ENCODE assay signal across 7 mouse cellular contexts in the genomic region with DNA sequence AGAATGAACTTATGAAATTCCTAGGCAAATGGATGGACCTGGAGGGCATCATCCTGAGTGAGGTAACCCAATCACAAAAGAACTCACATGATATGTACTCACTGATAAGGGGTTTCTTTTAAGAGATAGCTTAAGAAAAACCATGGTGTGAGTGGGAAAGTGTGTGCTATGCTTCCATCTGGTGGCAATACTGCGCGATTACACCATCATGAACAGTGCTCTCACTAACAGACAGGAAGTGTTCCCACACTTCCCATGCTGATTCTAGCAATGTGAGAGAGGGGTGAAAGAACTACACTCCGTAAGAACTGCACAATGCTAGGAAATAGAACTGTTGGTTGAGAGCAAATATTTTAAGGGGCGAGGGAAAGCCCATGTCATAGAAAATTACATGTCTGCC. TPM values are rescaled to one million over a fixed set of nuclear protein-coding genes. Genes with fewer than 3 reads are reported as not detected.
DNase-seq lines count a peak whose midpoint lies in the region; ATAC-seq and TF ChIP-seq lines count a peak whose summit lies in the region.

No protein-coding gene starts in this region.

- no peak for TF ChIP-seq POLR2A in lung, adult 2 months (IDR thresholded peaks at IDR 0.05; ENCODE audit: borderline replicate concordance, extremely low read depth, low read depth, low read length)

- no peaks in the 10 kb centered on the region for H3K27me3 ChIP-seq in lung, embryonic 15.5 days
- H3K27me3 ChIP-seq in embryonic facial prominence, embryonic 11.5 days (ENCODE audit: control insufficient read depth, insufficient read depth, low read length): no peaks in the 10 kb centered on the region
- H3K27me3 ChIP-seq in kidney, embryonic 14.5 days (ENCODE audit: control insufficient read depth, insufficient read depth, low read length): no peaks in the 10 kb centered on the region
- no peaks in the 10 kb centered on the region for H3K27me3 ChIP-seq in midbrain, postnatal 0 days (ENCODE audit: insufficient read depth, low read length)

- H3K9ac ChIP-seq in lung, embryonic 15.5 days: no peak overlapping the region
- no peak overlapping the region for H3K9ac ChIP-seq in embryonic facial prominence, embryonic 11.5 days (replicated peaks; ENCODE audit: low read length)
- H3K9ac ChIP-seq in kidney, embryonic 14.5 days (ENCODE audit: low read depth, low read length): no peak overlapping the region
- H3K9ac ChIP-seq in midbrain, postnatal 0 days (replicated peaks; ENCODE audit: low read length, poor library complexity, severe bottlenecking): no peak overlapping the region

- no peaks in the 10 kb centered on the region for H3K9me3 ChIP-seq in lung, embryonic 15.5 days
- no peaks in the 10 kb centered on the region for H3K9me3 ChIP-seq in embryonic facial prominence, embryonic 11.5 days (replicated peaks; ENCODE audit: control insufficient read depth, low read length)
- no peaks in the 10 kb centered on the region for H3K9me3 ChIP-seq in kidney, embryonic 14.5 days (ENCODE audit: control insufficient read depth, low read length)
- H3K9me3 ChIP-seq in midbrain, postnatal 0 days (ENCODE audit: low read length): no peaks in the 10 kb centered on the region

- no peak overlapping the region for H3K27ac ChIP-seq in lung, embryonic 15.5 days
- no peak overlapping the region for H3K27ac ChIP-seq in embryonic facial prominence, embryonic 11.5 days (replicated peaks; ENCODE audit: low read depth, low read length)
- no peak overlapping the region for H3K27ac ChIP-seq in kidney, embryonic 14.5 days (ENCODE audit: low read depth, low read length)
- no peak overlapping the region for H3K27ac ChIP-seq in midbrain, postnatal 0 days (ENCODE audit: low read depth, low read length)

- ATAC-seq in lung, embryonic 15.5 days (ENCODE audit: borderline replicate concordance, extremely low read depth, low FRiP score, low TSS enrichment): peak; percentile 49; the same call in 1 of the 2 replicates
- ATAC-seq in embryonic facial prominence, embryonic 11.5 days (replicated peaks; ENCODE audit: insufficient number of reproducible peaks, low FRiP score, low TSS enrichment, low read depth): 0 out of 2 replicates have a peak, but pooled peaks have one; percentile 59
- peak; percentile 69; the same call in 1 of the 2 replicates for ATAC-seq in kidney, embryonic 14.5 days (ENCODE audit: low FRiP score, low TSS enrichment)
- peak; percentile 81 for ATAC-seq in midbrain, postnatal 0 days (ENCODE audit: low FRiP score)

- no peak for DNase-seq in lung, adult 2 months
- DNase-seq in NIH3T3 (ENCODE audit: low read depth): peak; percentile 44
- peak; percentile 63 for DNase-seq in embryonic facial prominence, embryonic 11.5 days (ENCODE audit: low spot score)
- peak; percentile 81 for DNase-seq in midbrain, postnatal 0 days (ENCODE audit: low spot score)
- no peak for DNase-seq in MN1 (ENCODE audit: low spot score)

- WGBS in lung, embryonic 15.5 days: 7% methylated on average over 4 of the region's 4 CpGs
- 9% methylated on average over 4 of the region's 4 CpGs for WGBS in lung, adult 2 months
- 14% methylated on average over 4 of the region's 4 CpGs for WGBS in embryonic facial prominence, embryonic 11.5 days
- WGBS in kidney, embryonic 14.5 days: 16% methylated on average over 4 of the region's 4 CpGs
- WGBS in midbrain, postnatal 0 days: 13% methylated on average over 4 of the region's 4 CpGs

- TF ChIP-seq CTCF in lung, adult 2 months (IDR thresholded peaks at IDR 0.05; ENCODE audit: insufficient read depth, low read length): no peak
- peak; percentile 87 for TF ChIP-seq CTCF in midbrain, postnatal 0 days (IDR thresholded peaks at IDR 0.05)

- H3K36me3 ChIP-seq in lung, embryonic 15.5 days: no peaks in the 10 kb centered on the region
- no peaks in the 10 kb centered on the region for H3K36me3 ChIP-seq in embryonic facial prominence, embryonic 11.5 days (replicated peaks; ENCODE audit: control insufficient read depth, insufficient read depth, low read depth, low read length)
- H3K36me3 ChIP-seq in kidney, embryonic 14.5 days (ENCODE audit: control insufficient read depth, insufficient read depth, low read length): no peaks in the 10 kb centered on the region
- no peaks in the 10 kb centered on the region for H3K36me3 ChIP-seq in midbrain, postnatal 0 days (ENCODE audit: insufficient read depth, low read length)

- H3K4me1 ChIP-seq in lung, embryonic 15.5 days: no peaks in the 10 kb centered on the region
- H3K4me1 ChIP-seq in lung, adult 2 months (ENCODE audit: control insufficient read depth, insufficient read depth, low read length): no peaks in the 10 kb centered on the region
- no peaks in the 10 kb centered on the region for H3K4me1 ChIP-seq in embryonic facial prominence, embryonic 11.5 days (ENCODE audit: control insufficient read depth, insufficient read depth, low read length)
- no peaks in the 10 kb centered on the region for H3K4me1 ChIP-seq in kidney, embryonic 14.5 days (ENCODE audit: control insufficient read depth, insufficient read depth, low read length)
- no peaks in the 10 kb centered on the region for H3K4me1 ChIP-seq in midbrain, postnatal 0 days (ENCODE audit: insufficient read depth, low read length)

- no peak overlapping the region for H3K4me2 ChIP-seq in lung, embryonic 15.5 days
- no peak overlapping the region for H3K4me2 ChIP-seq in embryonic facial prominence, embryonic 11.5 days (ENCODE audit: low read depth, low read length)
- H3K4me2 ChIP-seq in kidney, embryonic 14.5 days (replicated peaks; ENCODE audit: low read depth, low read length): no peak overlapping the region
- H3K4me2 ChIP-seq in midbrain, postnatal 0 days (ENCODE audit: low read depth, low read length, poor library complexity, severe bottlenecking): no peak overlapping the region

- no peak overlapping the region for H3K4me3 ChIP-seq in lung, embryonic 15.5 days
- H3K4me3 ChIP-seq in lung, adult 2 months (replicated peaks; ENCODE audit: extremely low read depth, low read depth, low read length): no peak overlapping the region
- no peak overlapping the region for H3K4me3 ChIP-seq in embryonic facial prominence, embryonic 11.5 days (ENCODE audit: low read depth, low read length)
- H3K4me3 ChIP-seq in kidney, embryonic 14.5 days (ENCODE audit: low read length): no peak overlapping the region
- no peak overlapping the region for H3K4me3 ChIP-seq in midbrain, postnatal 0 days (ENCODE audit: low read depth, low read length)

RNA-seq across cellular contexts. Expression of a gene that starts 3.4 kb away (rescaled TPM):
- not detected in 2 replicates for polyA plus RNA-seq in lung, embryonic 15.5 days (2015; fragmentation: Nextera tagmentation; extraction: Ambion mirVana)
- polyA plus RNA-seq in lung, adult 2 months (2012; rRNA removed): not detected in 2 replicates
- polyA plus RNA-seq in embryonic facial prominence, embryonic 11.5 days (2014; fragmentation: Nextera tagmentation; extraction: Ambion mirVana): 0.20 and 0.22 TPM in 2 replicates
- polyA plus RNA-seq in kidney, embryonic 14.5 days (2014; fragmentation: Nextera tagmentation; extraction: Ambion mirVana): not detected in 2 replicates
- total RNA-seq in midbrain, postnatal 0 days (2014; rRNA removed): 0.14 and 0.16 TPM in 2 replicates
- polyA plus RNA-seq in midbrain, postnatal 0 days (2015; fragmentation: Nextera tagmentation; extraction: Ambion mirVana): not detected in 2 replicates

RNA-seq across cellular contexts. Expression of a gene that starts 39.9 kb away (rescaled TPM):
- not detected in 2 replicates for polyA plus RNA-seq in lung, embryonic 15.5 days (2015; fragmentation: Nextera tagmentation; extraction: Ambion mirVana)
- polyA plus RNA-seq in lung, adult 2 months (2012; rRNA removed): not detected in 2 replicates
- polyA plus RNA-seq in embryonic facial prominence, embryonic 11.5 days (2014; fragmentation: Nextera tagmentation; extraction: Ambion mirVana): not detected in 2 replicates
- not detected in 2 replicates for polyA plus RNA-seq in kidney, embryonic 14.5 days (2014; fragmentation: Nextera tagmentation; extraction: Ambion mirVana)
- total RNA-seq in midbrain, postnatal 0 days (2014; rRNA removed): not detected in 2 replicates
- polyA plus RNA-seq in midbrain, postnatal 0 days (2015; fragmentation: Nextera tagmentation; extraction: Ambion mirVana): not detected in 2 replicates

RNA-seq across cellular contexts. Expression of a gene that starts 54.6 kb away (rescaled TPM):
- polyA plus RNA-seq in lung, embryonic 15.5 days (2015; fragmentation: Nextera tagmentation; extraction: Ambion mirVana): not detected in 2 replicates
- polyA plus RNA-seq in lung, adult 2 months (2012; rRNA removed): not detected in 2 replicates
- not detected in 2 replicates for polyA plus RNA-seq in embryonic facial prominence, embryonic 11.5 days (2014; fragmentation: Nextera tagmentation; extraction: Ambion mirVana)
- polyA plus RNA-seq in kidney, embryonic 14.5 days (2014; fragmentation: Nextera tagmentation; extraction: Ambion mirVana): not detected in 2 replicates
- not detected in 2 replicates for total RNA-seq in midbrain, postnatal 0 days (2014; rRNA removed)
- polyA plus RNA-seq in midbrain, postnatal 0 days (2015; fragmentation: Nextera tagmentation; extraction: Ambion mirVana): not detected in 2 replicates

Comparison
In these comparisons a context has a peak if more than half of its experiments do, and no peak if none do; other contexts are left out.
1. DNase-seq: peak in NIH3T3 (single experiment), embryonic facial prominence, embryonic 11.5 days (single experiment) and midbrain, postnatal 0 days (single experiment); none in lung, adult 2 months (single experiment) and MN1 (single experiment).
2. Peak in every context shown above with its lines, with median percentiles within 50 percentile points of each other: ATAC-seq.